Mouse (Mus musculus) cerebellum, adult (tissue): ENCODE measurements around the gene Metap1d.

Source experiments
- ATAC-seq: cut with Nextera tagmentation; 2 replicates; pipeline ENCODE4 v1.9.2; 2017; ENCODE audit warnings: mild to moderate bottlenecking, moderate library complexity, mixed read lengths; ENCODE audit not compliant: insufficient number of reproducible peaks, low FRiP score, low TSS enrichment

Metap1d gene

GRCm38 (mm10) chr2:71542816-71543301 lies 89.8 kb downstream of the Metap1d start:
- no peak for ATAC-seq

DNA sequence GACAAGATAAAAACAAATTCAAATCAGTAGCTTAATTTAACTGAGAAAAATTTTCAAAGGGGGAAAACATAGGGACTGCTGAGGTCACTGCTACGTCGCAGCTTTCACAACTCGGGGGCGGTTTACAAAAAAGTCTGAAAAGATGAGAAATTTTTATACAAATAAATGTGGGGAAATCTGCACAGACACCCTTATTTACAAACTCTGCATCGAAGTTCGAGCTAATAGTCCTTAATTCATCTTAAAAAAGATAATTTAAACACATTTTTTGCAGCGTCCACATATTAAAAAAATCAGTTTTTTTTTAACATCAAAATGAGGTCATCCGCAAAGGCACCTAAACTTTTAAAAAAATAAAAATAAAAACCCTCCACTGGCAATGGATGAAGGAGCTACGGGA lies 90.5 kb downstream of the Metap1d start:
- no peak for ATAC-seq

DNA sequence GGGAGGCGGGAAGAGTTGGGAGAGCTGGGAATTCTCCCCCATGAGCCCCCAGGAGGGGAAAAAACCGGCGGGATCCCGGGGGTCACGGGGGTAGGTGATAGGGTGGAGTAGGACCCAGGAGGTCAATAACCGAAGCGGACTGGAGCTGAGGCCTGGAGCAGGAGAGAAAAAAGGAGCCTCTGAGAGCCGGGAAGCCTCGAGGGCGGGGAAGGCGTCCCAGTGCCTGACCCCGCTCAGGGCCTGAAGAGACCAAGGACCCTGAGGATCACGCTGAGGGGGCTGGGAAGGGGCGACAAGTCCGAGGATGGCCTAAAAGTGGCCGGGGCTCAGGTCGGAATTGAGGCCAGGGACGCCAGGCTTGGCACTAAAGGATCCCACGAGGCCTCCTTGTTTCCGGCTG lies 90.9 kb downstream of the Metap1d start:
- ATAC-seq = no peak

DNA sequence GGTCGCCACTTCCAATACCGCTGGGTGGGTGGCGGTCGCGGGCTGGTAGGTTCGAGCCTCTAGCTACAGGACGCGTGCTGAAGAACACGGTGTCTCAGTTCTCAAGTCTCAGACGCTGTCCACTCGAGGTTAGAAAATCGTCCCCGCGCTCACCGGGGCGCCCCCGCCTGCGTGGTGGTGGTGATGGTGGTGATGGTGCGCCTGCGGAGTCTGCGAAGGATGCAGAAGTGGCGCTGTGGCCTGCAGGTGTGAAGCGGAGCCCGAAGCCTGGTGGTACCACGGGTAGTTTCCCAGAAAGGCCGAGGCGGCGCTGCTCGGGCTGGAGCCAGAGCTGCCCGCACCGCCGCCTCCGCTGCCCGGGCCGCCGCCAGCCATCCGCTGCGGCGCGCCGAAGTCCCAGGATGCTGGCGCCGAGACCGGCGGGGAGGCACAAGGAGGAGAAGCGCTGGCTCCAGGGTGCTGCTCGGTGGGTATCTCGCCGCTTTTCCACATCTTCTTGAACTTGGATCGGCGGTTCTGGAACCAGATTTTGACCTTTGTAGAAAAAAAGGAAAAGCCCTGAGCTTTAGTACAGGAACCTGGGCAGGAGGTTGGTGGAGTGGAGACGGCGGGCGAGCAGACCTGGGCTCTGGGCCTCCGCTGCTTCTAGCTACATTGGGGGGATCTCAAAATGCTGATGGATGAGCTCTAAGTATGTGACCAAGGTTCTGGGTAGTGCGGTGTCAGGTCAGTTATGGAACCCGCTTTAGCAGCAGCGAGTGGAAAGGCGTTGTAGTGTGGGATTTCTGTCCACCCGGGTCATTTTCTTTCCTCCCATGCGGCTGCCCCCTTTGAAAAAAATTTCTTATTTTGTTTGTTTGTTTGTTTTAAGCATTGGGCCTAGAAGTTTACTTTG lies 91.6 kb downstream of the Metap1d start:
- ATAC-seq = no peak

DNA sequence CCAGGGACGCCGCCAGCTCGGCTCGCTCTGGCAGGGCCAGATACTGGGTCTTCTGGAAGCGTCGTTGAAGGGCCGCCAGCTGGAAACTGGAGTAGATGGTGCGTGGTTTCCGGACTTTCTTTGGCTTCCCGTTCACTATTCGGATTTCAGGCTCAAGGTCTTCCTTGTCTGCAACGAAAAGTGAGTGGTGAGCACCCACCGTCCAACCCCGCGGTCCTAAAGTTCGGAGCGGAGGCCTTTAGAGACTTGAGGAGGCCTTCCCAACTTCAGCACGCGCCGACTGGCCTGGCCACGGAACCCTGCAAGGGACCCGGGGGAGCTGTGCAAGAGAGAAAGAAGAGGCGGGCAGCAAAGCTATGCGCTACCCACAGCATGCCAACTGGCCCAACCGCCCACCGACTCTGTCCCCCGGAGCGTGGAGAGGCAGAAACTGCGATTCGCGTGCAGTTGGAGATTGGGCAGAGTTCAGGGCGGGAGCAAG lies 92.4 kb downstream of the Metap1d start:
- no peak for ATAC-seq

- ATAC-seq = no peak
Measured at GRCm38 (mm10) chr2:71545882-71546639, 93.0 kb downstream of the Metap1d start.

GRCm38 (mm10) chr2:71546640-71547071 lies 93.6 kb downstream of the Metap1d start, which contains the start of gene Dlx2:
Gene Dlx2 (minus strand): TSS chr2:71546754.
- ATAC-seq = no peak

DNA sequence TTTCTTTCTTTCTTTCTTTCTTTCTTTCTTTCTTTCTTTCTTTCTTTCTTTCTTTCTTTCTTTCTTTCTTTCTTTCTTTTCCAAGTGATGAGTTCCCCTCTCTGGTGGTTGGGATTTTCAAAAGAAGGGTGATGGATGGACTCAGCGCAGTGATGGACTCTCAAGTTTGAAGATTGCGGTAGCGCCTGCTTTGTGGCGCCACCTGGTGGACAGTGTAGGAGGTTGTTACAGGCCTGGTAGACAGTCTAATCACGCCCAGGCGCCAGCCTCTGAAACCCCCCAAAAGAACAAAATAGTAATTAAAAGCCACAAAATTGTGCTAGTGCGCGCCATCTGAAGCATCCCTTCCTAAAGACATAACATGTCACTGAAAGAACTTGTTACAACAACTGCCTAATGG lies 94.8 kb downstream of the Metap1d start:
- no peak for ATAC-seq

DNA sequence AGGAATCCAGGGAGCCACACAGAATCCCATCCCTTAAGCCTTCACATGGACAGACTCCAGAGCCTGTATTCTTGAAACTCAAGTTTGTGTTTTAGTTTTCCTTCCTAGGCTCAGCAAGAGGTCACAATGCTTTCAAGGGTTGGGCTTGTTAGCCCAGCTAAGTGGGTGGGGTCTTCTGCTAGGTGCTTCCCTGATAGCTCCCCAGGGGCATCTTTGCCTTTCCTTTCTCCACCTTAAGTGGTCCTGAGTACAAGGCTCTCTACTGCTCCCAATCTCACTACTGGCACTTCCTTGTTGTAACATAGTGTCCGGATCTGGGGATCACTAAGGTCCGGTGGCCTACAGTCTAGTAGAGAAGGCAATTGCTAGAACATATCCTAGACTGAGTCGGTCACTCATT lies 97.3 kb downstream of the Metap1d start:
- ATAC-seq = no peak

DNA sequence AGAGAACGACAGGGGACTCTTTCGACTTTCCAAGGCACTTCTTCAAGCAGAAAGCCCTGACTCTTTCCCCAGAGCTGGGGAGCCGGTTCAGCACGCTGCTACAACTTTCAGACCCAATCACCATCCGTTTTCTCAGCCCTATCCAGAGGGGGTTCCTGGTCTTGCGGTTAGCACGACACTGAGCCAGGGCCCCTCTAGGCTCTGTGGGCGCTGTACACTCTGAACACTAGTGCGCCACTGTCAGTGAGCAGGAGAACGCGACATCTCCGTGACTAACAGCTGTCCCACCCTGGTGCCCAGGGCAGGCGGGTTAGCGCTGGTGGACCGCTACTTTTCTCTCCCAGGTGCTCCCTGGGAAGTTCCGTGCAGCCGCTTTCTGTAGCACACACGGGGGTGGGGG lies 98.6 kb downstream of the Metap1d start:
- ATAC-seq = no peak

DNA sequence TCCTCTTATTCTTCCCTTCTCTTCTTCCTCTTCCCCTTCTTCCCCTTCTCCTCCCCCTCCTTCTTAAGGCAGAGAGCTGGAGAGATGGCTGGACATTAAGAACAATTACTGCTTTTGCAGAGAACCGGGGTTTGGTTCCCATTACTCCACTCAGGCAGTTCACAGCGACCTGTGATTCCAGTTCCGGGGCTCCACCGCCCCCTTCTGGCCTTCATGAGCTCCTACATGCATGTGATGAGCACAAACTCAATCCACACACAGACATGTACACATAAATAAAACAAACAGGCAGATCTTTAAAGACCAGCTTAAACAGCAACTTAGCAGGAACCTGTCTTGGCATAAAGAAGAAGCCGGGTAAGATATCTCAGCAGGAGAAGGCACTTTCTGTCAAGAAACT lies 103.0 kb downstream of the Metap1d start:
- ATAC-seq = no peak

- ATAC-seq = no peak
Measured at GRCm38 (mm10) chr2:71566466-71566865, 113.4 kb downstream of the Metap1d start.

GRCm38 (mm10) chr2:71573736-71574135 lies 120.7 kb downstream of the Metap1d start:
- ATAC-seq = no peak
